In genomic region chr6:112387947-112388346, GRCm38 (mm10) we compare ENCODE assay signal across 14 mouse cellular contexts. TPM values are rescaled to one million over a fixed set of nuclear protein-coding genes. Genes with fewer than 3 reads are reported as not detected.
DNase-seq lines count a peak whose midpoint lies in the region; ATAC-seq and TF ChIP-seq lines count a peak whose summit lies in the region.
"Had no signal": no experiment of that assay in that cellular context is flagged by ENCODE, and none has a peak within 500 bp of the region (broad histone marks: within the 10 kb centered on the region; RNA-seq: fewer than 3 reads in every experiment).

TSS of gene Ssu2 (minus strand) at chr6:112388023.

- 74% methylated on average over 9 of the region's 9 CpGs for WGBS in kidney, embryonic 15.5 days
- WGBS in heart, postnatal 0 days = 56% methylated on average over 9 of the region's 9 CpGs
- WGBS in forebrain, embryonic 12.5 days = 82% methylated on average over 9 of the region's 9 CpGs
- 82% methylated on average over 9 of the region's 9 CpGs for WGBS in forebrain, embryonic 10.5 days

- H3K27ac ChIP-seq in kidney, embryonic 15.5 days = peak within 1 kb of the TSS; percentile 18; the same call in 1 of the 2 replicates
- H3K27ac ChIP-seq in heart, postnatal 0 days (ENCODE audit: low read depth) = peak within 1 kb of the TSS; percentile 79
- H3K27ac ChIP-seq in forebrain, embryonic 12.5 days = no peak within 1 kb of the TSS
- H3K27ac ChIP-seq in forebrain, embryonic 10.5 days = no peak within 1 kb of the TSS

- H3K4me2 ChIP-seq in kidney, embryonic 15.5 days = no peak within 1 kb of the TSS
- H3K4me2 ChIP-seq in heart, postnatal 0 days (ENCODE audit: low read depth, low read length) = peak within 1 kb of the TSS; percentile 38
- no peak within 1 kb of the TSS for H3K4me2 ChIP-seq in forebrain, embryonic 12.5 days
- H3K4me2 ChIP-seq: liver, embryonic 11.5 days had no signal

- TF ChIP-seq CTCF in heart, postnatal 0 days (IDR thresholded peaks at IDR 0.05; ENCODE audit: low read depth) = no peak

- no peaks in the 10 kb centered on the region for H3K4me1 ChIP-seq in kidney, embryonic 15.5 days
- peaks cover 7% of the 10 kb centered on the region for H3K4me1 ChIP-seq in heart, postnatal 0 days (ENCODE audit: control insufficient read depth, insufficient read depth)
- no peaks in the 10 kb centered on the region for H3K4me1 ChIP-seq in forebrain, embryonic 12.5 days
- no peaks in the 10 kb centered on the region for H3K4me1 ChIP-seq in forebrain, embryonic 10.5 days

- no peak within 1 kb of the TSS for H3K4me3 ChIP-seq in kidney, embryonic 15.5 days (replicated peaks)
- peak within 1 kb of the TSS; percentile 26 for H3K4me3 ChIP-seq in heart, postnatal 0 days (ENCODE audit: low read depth, low read length)
- no peak within 1 kb of the TSS for H3K4me3 ChIP-seq in forebrain, embryonic 12.5 days (replicated peaks)
- no peak within 1 kb of the TSS for H3K4me3 ChIP-seq in forebrain, embryonic 10.5 days

- DNase-seq in adrenal gland, postnatal 25 days = no peak
- DNase-seq in adrenal gland, adult 8-10 months = no peak
- DNase-seq in kidney, postnatal 4 days = no peak
- DNase-seq in heart, postnatal 0 days (ENCODE audit: low spot score) = no peak
- peak; percentile 26 for DNase-seq in lung, postnatal 36 days
- no peak for DNase-seq in forebrain, embryonic 10.5 days (ENCODE audit: extremely low spot score, low spot score)
- DNase-seq: cerebellum, adult 2 months; layer of hippocampus, adult 9-11 months; right cerebral cortex, adult 18-20 months had no signal

- ATAC-seq in kidney, embryonic 15.5 days (replicated peaks; ENCODE audit: low FRiP score) = no peak
- ATAC-seq in heart, postnatal 0 days (ENCODE audit: insufficient read depth, low read depth) = peak; percentile 74
- no peak for ATAC-seq in forebrain, embryonic 12.5 days (ENCODE audit: low FRiP score)

- H3K36me3 ChIP-seq in kidney, embryonic 15.5 days = no peaks in the 10 kb centered on the region
- H3K36me3 ChIP-seq in heart, postnatal 0 days (replicated peaks; ENCODE audit: control insufficient read depth, insufficient read depth, low read length) = no peaks in the 10 kb centered on the region
- no peaks in the 10 kb centered on the region for H3K36me3 ChIP-seq in forebrain, embryonic 12.5 days (replicated peaks)
- no peaks in the 10 kb centered on the region for H3K36me3 ChIP-seq in forebrain, embryonic 10.5 days (replicated peaks)

- no peaks in the 10 kb centered on the region for H3K27me3 ChIP-seq in kidney, embryonic 15.5 days
- no peaks in the 10 kb centered on the region for H3K27me3 ChIP-seq in heart, postnatal 0 days (ENCODE audit: control insufficient read depth, insufficient read depth, low read length)
- H3K27me3 ChIP-seq in forebrain, embryonic 12.5 days = no peaks in the 10 kb centered on the region
- no peaks in the 10 kb centered on the region for H3K27me3 ChIP-seq in forebrain, embryonic 10.5 days (ENCODE audit: poor library complexity, severe bottlenecking)

- TF ChIP-seq EP300 in heart, postnatal 0 days (IDR thresholded peaks at IDR 0.05; ENCODE audit: low read depth) = no peak

- no peaks in the 10 kb centered on the region for H3K9me3 ChIP-seq in kidney, embryonic 15.5 days (replicated peaks)
- H3K9me3 ChIP-seq in heart, postnatal 0 days (replicated peaks; ENCODE audit: control insufficient read depth, low read length) = no peaks in the 10 kb centered on the region
- H3K9me3 ChIP-seq in forebrain, embryonic 12.5 days = no peaks in the 10 kb centered on the region
- H3K9me3 ChIP-seq in forebrain, embryonic 10.5 days = no peaks in the 10 kb centered on the region

- no peak within 1 kb of the TSS for H3K9ac ChIP-seq in kidney, embryonic 15.5 days
- H3K9ac ChIP-seq in heart, postnatal 0 days (replicated peaks; ENCODE audit: low read depth, low read length) = no peak within 1 kb of the TSS
- no peak within 1 kb of the TSS for H3K9ac ChIP-seq in forebrain, embryonic 12.5 days

RNA-seq across cellular contexts. Expression of gene Ssu2, which starts in this region (rescaled TPM):
- 33.7 and 44.9 TPM in 2 replicates for total RNA-seq in adrenal gland, postnatal 25 days (2021)
- 1 to 10 TPM; 1.0 to 7.3 (median 2.4) TPM for total RNA-seq in adrenal gland, adult 8-10 months (2022)
- 3.2 and 3.5 TPM in 2 replicates for polyA plus RNA-seq in kidney, embryonic 15.5 days (2015; fragmentation: Nextera tagmentation; extraction: Ambion mirVana)
- total RNA-seq in heart, postnatal 0 days (2014; rRNA removed; ENCODE audit: low replicate concordance) = 9.2 and 17.4 TPM in 2 replicates
- polyA plus RNA-seq in heart, postnatal 0 days (2015; fragmentation: Nextera tagmentation; extraction: Ambion mirVana) = 3.2 and 5.1 TPM in 2 replicates
- polyA plus RNA-seq in forebrain, embryonic 12.5 days (2016; fragmentation: Nextera tagmentation; extraction: Ambion mirVana) = 0.15 and 0.32 TPM in 2 replicates
- polyA plus RNA-seq in forebrain, embryonic 10.5 days (2016; fragmentation: Nextera tagmentation; extraction: Ambion mirVana) = 0.14 and 0.55 TPM in 2 replicates
- total RNA-seq: megakaryocyte, adult 5-6 weeks; neutrophil, adult 5-6 weeks had no signal

Comparison
In these comparisons a context has a peak if more than half of its experiments do, and no peak if none do; other contexts are left out.
1. H3K27ac ChIP-seq: peak in kidney, embryonic 15.5 days (single experiment) and heart, postnatal 0 days (single experiment); none in forebrain, embryonic 12.5 days (single experiment) and forebrain, embryonic 10.5 days (single experiment).